Mouse (Mus musculus) MEL (cell line): ENCODE data around the gene Creld2. TPM values are rescaled to one million over a fixed set of nuclear protein-coding genes. Genes with fewer than 3 reads are reported as not detected.

Source experiments
- DNase-seq: peaks from one replicate; pipeline ENCODE4 v3.0.0; 2011; ENCODE audit warnings: low read depth, low spot score
- H3K27ac ChIP-seq: 2 replicates; pipeline ENCODE4 v1.5.1; 2012; ENCODE audit warnings: low read depth, mild to moderate bottlenecking, control low read depth, low read length, moderate library complexity; ENCODE audit not compliant: control insufficient read depth
- H3K27me3 ChIP-seq, 2 experiments: fragments of 150-350 bp in 1 of 2; sonication (generic) in 1 of 2; 2 replicates each; pipeline ENCODE4 v1.6.1; 2012; ENCODE audit warnings: low read length in 2 of 2, mild to moderate bottlenecking in 2 of 2, improper control_type of control experiment in 1 of 2, moderate library complexity in 1 of 2; ENCODE audit not compliant: insufficient read depth in 2 of 2, control insufficient read depth in 1 of 2
- H3K36me3 ChIP-seq, 2 experiments: 2 replicates each; pipeline ENCODE4 v1.6.1; 2012 to 2014; ENCODE audit warnings: low read length in 2 of 2, improper control_type of control experiment in 1 of 2, inconsistent platforms in 1 of 2, mild to moderate bottlenecking in 1 of 2; ENCODE audit not compliant: insufficient read depth in 2 of 2, control insufficient read depth in 1 of 2
- H3K4me1 ChIP-seq, 2 experiments: fragments of 150-350 bp in 1 of 2; sonication (generic) in 1 of 2; 2 replicates each; pipeline ENCODE4 v1.6.1; 2012; ENCODE audit warnings: low read length in 2 of 2, improper control_type of control experiment in 1 of 2, mild to moderate bottlenecking in 1 of 2; ENCODE audit not compliant: insufficient read depth in 2 of 2, control insufficient read depth in 1 of 2
- H3K4me3 ChIP-seq, 2 experiments: fragments of 150-350 bp in 1 of 2; sonication (generic) in 1 of 2; 2 replicates each; pipeline ENCODE4 v1.5.1; 2012; ENCODE audit warnings: low read depth in 2 of 2, low read length in 2 of 2, mild to moderate bottlenecking in 2 of 2, moderate library complexity in 2 of 2, control low read depth in 1 of 2, improper control_type of control experiment in 1 of 2; ENCODE audit not compliant: control insufficient read depth in 1 of 2, insufficient read depth in 1 of 2
- H3K79me2 ChIP-seq: 2 replicates; pipeline ENCODE4 v1.6.1; 2012; ENCODE audit warnings: mild to moderate bottlenecking, low read length, moderate library complexity; ENCODE audit not compliant: control insufficient read depth, poor library complexity, insufficient read depth
- H3K9ac ChIP-seq: 2 replicates; pipeline ENCODE4 v1.6.1; 2012; ENCODE audit warnings: low read depth, mild to moderate bottlenecking, control low read depth, low read length, moderate library complexity; ENCODE audit not compliant: control insufficient read depth, poor library complexity, severe bottlenecking
- H3K9me3 ChIP-seq: fragments of 150-350 bp; sonication (generic); replicated peaks from 2 replicates; pipeline ENCODE4 v1.6.1; 2012; ENCODE audit warnings: mild to moderate bottlenecking, low read length, improper control_type of control experiment, moderate library complexity; ENCODE audit not compliant: insufficient read depth
- BHLHE40 ChIP-seq: IDR thresholded peaks from 2 replicates; pipeline ENCODE4 v1.6.1; 2012; ENCODE audit warnings: low read depth, mild to moderate bottlenecking, inconsistent platforms, low read length, improper control_type of control experiment, borderline replicate concordance
- CHD2 ChIP-seq: IDR thresholded peaks from 2 replicates; pipeline ENCODE4 v1.6.1; 2011; ENCODE audit warnings: low read length, improper control_type of control experiment
- CTCF ChIP-seq, 3 experiments: IDR thresholded peaks in 2 of 3; conservative IDR thresholded peaks in 1 of 3; 2 replicates each; pipeline ENCODE4 v1.5.1; 2011 to 2012; ENCODE audit warnings: low read length in 3 of 3, low read depth in 2 of 3, mild to moderate bottlenecking in 2 of 3, improper control_type of control experiment in 1 of 3, inconsistent platforms in 1 of 3, mixed read lengths in 1 of 3, moderate library complexity in 1 of 3; ENCODE audit not compliant: control insufficient read depth in 1 of 3, insufficient read depth in 1 of 3, poor library complexity in 1 of 3, severe bottlenecking in 1 of 3
- E2F4 ChIP-seq: IDR thresholded peaks from 2 replicates; pipeline ENCODE4 v1.6.1; 2011; ENCODE audit warnings: low read depth, low read length, improper control_type of control experiment, borderline replicate concordance
- EP300 ChIP-seq, 2 experiments: IDR thresholded peaks; 2 replicates each; pipeline ENCODE4 v1.6.1; 2011; ENCODE audit warnings: improper control_type of control experiment in 2 of 2, low read length in 2 of 2, low read depth in 1 of 2, mild to moderate bottlenecking in 1 of 2
- ETS1 ChIP-seq: IDR thresholded peaks from 2 replicates; pipeline ENCODE4 v1.6.1; 2012; ENCODE audit warnings: low read depth, mild to moderate bottlenecking, inconsistent platforms, low read length, improper control_type of control experiment, moderate library complexity
- HCFC1 ChIP-seq: IDR thresholded peaks from 2 replicates; pipeline ENCODE4 v1.6.1; 2012; ENCODE audit warnings: low read depth, mild to moderate bottlenecking, inconsistent platforms, low read length, improper control_type of control experiment, moderate library complexity
- MAFK ChIP-seq: IDR thresholded peaks from 2 replicates; pipeline ENCODE4 v1.6.1; 2011; ENCODE audit warnings: low read depth, mild to moderate bottlenecking, low read length, improper control_type of control experiment, borderline replicate concordance
- MAX ChIP-seq: IDR thresholded peaks from 2 replicates; pipeline ENCODE4 v1.6.1; 2011; ENCODE audit warnings: low read length, improper control_type of control experiment
- MEF2A ChIP-seq: IDR thresholded peaks from 2 replicates; pipeline ENCODE4 v1.6.1; 2014; ENCODE audit warnings: low read depth, mild to moderate bottlenecking, inconsistent platforms, low read length, improper control_type of control experiment; ENCODE audit not compliant: poor library complexity, insufficient replicate concordance, severe bottlenecking; ENCODE audit errors: extremely low read depth
- MXI1 ChIP-seq: IDR thresholded peaks from 2 replicates; pipeline ENCODE4 v1.6.1; 2011; ENCODE audit warnings: mild to moderate bottlenecking, low read depth, low read length, improper control_type of control experiment
- MYB ChIP-seq: IDR thresholded peaks from 2 replicates; pipeline ENCODE4 v1.6.1; 2011; ENCODE audit warnings: mild to moderate bottlenecking, low read depth, low read length, improper control_type of control experiment
- NELFE ChIP-seq: IDR thresholded peaks from 2 replicates; pipeline ENCODE4 v1.6.1; 2011; ENCODE audit warnings: low read depth, low read length, improper control_type of control experiment
- POLR2AphosphoS2 ChIP-seq: IDR thresholded peaks from 2 replicates; pipeline ENCODE4 v1.6.1; 2011; ENCODE audit warnings: low read length, improper control_type of control experiment
- RAD21 ChIP-seq: IDR thresholded peaks from 2 replicates; pipeline ENCODE4 v1.6.1; 2011; ENCODE audit warnings: mild to moderate bottlenecking, low read depth, low read length, improper control_type of control experiment
- RCOR1 ChIP-seq: IDR thresholded peaks from 2 replicates; pipeline ENCODE4 v1.6.1; 2012; ENCODE audit warnings: low read depth, mild to moderate bottlenecking, inconsistent platforms, low read length, improper control_type of control experiment
- TAL1 ChIP-seq: IDR thresholded peaks from 2 replicates; pipeline ENCODE4 v1.6.1; 2012; ENCODE audit warnings: mild to moderate bottlenecking, inconsistent platforms, low read length, moderate library complexity, mixed read lengths
- TBP ChIP-seq: IDR thresholded peaks from 2 replicates; pipeline ENCODE4 v1.8.0; 2011; ENCODE audit warnings: low read depth, low read length, improper control_type of control experiment
- UBTF ChIP-seq: IDR thresholded peaks from 2 replicates; pipeline ENCODE4 v1.6.1; 2012; ENCODE audit warnings: low read depth, mild to moderate bottlenecking, inconsistent platforms, low read length, improper control_type of control experiment, moderate library complexity, borderline replicate concordance; ENCODE audit not compliant: insufficient read depth
- USF1 ChIP-seq: IDR thresholded peaks from 2 replicates; pipeline ENCODE4 v1.6.1; 2014; ENCODE audit warnings: low read depth, mild to moderate bottlenecking, inconsistent platforms, low read length, improper control_type of control experiment, moderate library complexity
- ZC3H11A ChIP-seq: IDR thresholded peaks from 2 replicates; pipeline ENCODE4 v1.6.1; 2012; ENCODE audit warnings: low read depth, mild to moderate bottlenecking, inconsistent platforms, low read length, improper control_type of control experiment
- ZNF384 ChIP-seq: IDR thresholded peaks from 2 replicates; pipeline ENCODE4 v1.6.1; 2012; ENCODE audit warnings: low read depth, mild to moderate bottlenecking, inconsistent platforms, low read length, improper control_type of control experiment
- polyA plus RNA-seq, 2 experiments: library from polyadenylated mRNA; stranded (reverse) in 1 of 2; unstranded in 1 of 2; fragments of >175 nt in 1 of 2; fragments of >200 nt in 1 of 2; gene quantifications; 2 replicates each; pipeline versions ENCODE4 v1.2.1 to v1.2.4; 2012; ENCODE audit warnings: low replicate concordance in 2 of 2, low read depth in 1 of 2; ENCODE audit not compliant: insufficient read length in 2 of 2, insufficient read depth in 1 of 2, missing spikeins in 1 of 2
- total RNA-seq: library from RNA; depleted of rRNA; stranded (reverse); fragments of 300-350 nt; gene quantifications from 2 replicates; pipeline ENCODE4 v1.2.3, GENCODE M21; 2012

Creld2 gene
- total and polyA plus RNA-seq, 3 experiments: 118 to 188 TPM; not detected in 1

- Histone ChIP-seq H3K27ac (no peak overlapping the region), H3K4me1 (peaks cover 0 to 6% of the 10 kb centered on the region in 2 experiments; a peak in 2 of 4 replicates), H3K9ac (no peak overlapping the region)
Observed at GRCm38 (mm10) chr15:88815196-88815700, 4.2 kb upstream of the Creld2 start.

DNA sequence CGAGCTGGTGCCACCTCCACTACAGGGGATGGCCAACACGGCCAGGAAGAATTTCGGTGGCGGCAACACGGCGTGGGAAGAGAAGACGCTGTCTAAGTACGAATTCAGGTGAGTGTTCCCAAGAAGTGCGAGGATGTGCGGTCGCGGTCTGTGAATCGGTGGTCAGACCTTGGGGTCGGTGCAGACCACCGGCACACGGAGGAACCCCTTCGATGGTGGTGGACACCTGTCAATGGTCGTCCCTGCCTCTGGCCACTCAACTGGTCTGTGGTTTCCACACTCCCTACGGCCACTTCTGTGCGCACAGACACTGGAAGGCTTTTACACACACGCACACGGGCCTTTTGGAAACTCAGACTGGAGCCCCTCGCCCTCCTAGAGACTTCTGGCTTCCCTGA is 459 bp downstream of the Creld2 start:
- Histone ChIP-seq H3K4me1 (peaks cover 0 to 6% of the 10 kb centered on the region in 2 experiments; a peak in 2 of 4 replicates), H3K27ac (no peak overlapping the region; the same call in 1 of the 2 replicates), H3K36me3 (peaks cover 1 to 5% of the 10 kb centered on the region in 2 experiments; a peak in 2 of 4 replicates)

More at GRCm38 (mm10) chr15:88815196-88815700, 4.2 kb upstream of the Creld2 start:
- H3K4me3 ChIP-seq: no peak overlapping the region
- DNase-seq: no peak
- no peak for TF ChIP-seq HCFC1
- TF ChIP-seq TBP: no peak
- TF ChIP-seq NELFE: no peak
- TF ChIP-seq MAX: no peak
- TF ChIP-seq RAD21: no peak
- TF ChIP-seq MYB: no peak
- TF ChIP-seq, all 39 proteins: peak for 0
- Histone ChIP-seq H3K27me3 (no peaks in the 10 kb centered on the region), H3K9me3 (no peaks in the 10 kb centered on the region), H3K79me2 (peaks cover 11% of the 10 kb centered on the region), H3K36me3 (peaks cover 0 to 5% of the 10 kb centered on the region in 2 experiments; a peak in 2 of 4 replicates)

DNA sequence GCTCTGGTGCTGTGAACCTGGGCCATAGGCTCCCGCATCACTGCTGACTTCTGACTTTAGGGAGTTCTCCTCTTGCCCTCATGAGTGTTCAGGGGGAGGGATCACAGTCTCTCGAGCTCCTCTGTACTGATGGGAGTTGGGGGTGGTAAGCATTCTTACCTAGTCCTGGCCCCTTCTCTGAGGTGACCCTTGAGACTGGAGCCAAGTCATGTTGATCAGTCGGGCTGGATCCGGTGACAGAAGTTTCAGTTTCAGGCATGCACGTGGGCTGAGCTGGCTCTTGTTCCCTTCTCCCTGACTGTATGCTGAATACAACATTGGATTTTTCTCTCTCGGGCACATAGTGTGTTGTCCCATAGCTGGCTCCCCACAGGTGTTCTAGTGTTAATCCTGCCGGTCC is 2.0 kb downstream of the Creld2 start:
- TF ChIP-seq MEF2A (no peak), CTCF (IDR thresholded peaks at IDR 0.05 in 2 of 3, conservative IDR thresholded peaks at IDR 0.05 in 1 of 3; ENCODE audit: control insufficient read depth in 1 of 3, insufficient read depth in 1 of 3, low read depth in 2 of 3, low read length in 3 of 3, poor library complexity in 1 of 3, severe bottlenecking in 1 of 3) (no peak), MAX (no peak), UBTF (no peak), RCOR1 (no peak), USF1 (no peak), CHD2 (no peak), MXI1 (no peak), MYB (no peak), TBP (no peak), HCFC1 (no peak), EP300 (IDR thresholded peaks at IDR 0.05; ENCODE audit: low read depth in 1 of 2, low read length in 2 of 2) (no peak)
- Histone ChIP-seq H3K9me3 (no peaks in the 10 kb centered on the region), H3K4me1 (peaks cover 0 to 6% of the 10 kb centered on the region in 2 experiments; a peak in 2 of 4 replicates), H3K27me3 (no peaks in the 10 kb centered on the region), H3K27ac (no peak overlapping the region), H3K4me3 (no peak overlapping the region), H3K9ac (no peak overlapping the region), H3K36me3 (peaks cover 1 to 5% of the 10 kb centered on the region in 2 experiments; a peak in 2 of 4 replicates), H3K79me2 (peaks cover 13% of the 10 kb centered on the region)
- no peak for DNase-seq

More for the DNA sequence above, 459 bp downstream of the Creld2 start:
- peak; percentile 43 for DNase-seq
- Histone ChIP-seq H3K27me3 (no peaks in the 10 kb centered on the region), H3K9ac (peak overlapping the region; percentile 89), H3K79me2 (peaks cover 13% of the 10 kb centered on the region), H3K4me3 (peak overlapping the region; percentile 78 to 86), H3K9me3 (no peaks in the 10 kb centered on the region)
- TF ChIP-seq USF1 (no peak), POLR2AphosphoS2 (no peak), E2F4 (no peak), ETS1 (no peak), MAFK (no peak), BHLHE40 (no peak), RCOR1 (no peak), ZNF384 (no peak), EP300 (IDR thresholded peaks at IDR 0.05; ENCODE audit: low read depth in 1 of 2, low read length in 2 of 2) (no peak), TAL1 (no peak), NELFE (no peak), MYB (no peak), ZC3H11A (no peak)
